Mouse (Mus musculus) frontal cortex, postnatal 10 days (tissue): ENCODE data around the gene Zfp316.
A peak's percentile ranks its signal among the peaks of the same experiment; 100 is the strongest.

Source experiments
- DNase-seq, 2 experiments: peaks; one replicate each; pipeline ENCODE4 v3.0.0; 2022; ENCODE audit warnings: low spot score in 2 of 2, mixed read lengths in 1 of 2

Gene Zfp316

DNA sequence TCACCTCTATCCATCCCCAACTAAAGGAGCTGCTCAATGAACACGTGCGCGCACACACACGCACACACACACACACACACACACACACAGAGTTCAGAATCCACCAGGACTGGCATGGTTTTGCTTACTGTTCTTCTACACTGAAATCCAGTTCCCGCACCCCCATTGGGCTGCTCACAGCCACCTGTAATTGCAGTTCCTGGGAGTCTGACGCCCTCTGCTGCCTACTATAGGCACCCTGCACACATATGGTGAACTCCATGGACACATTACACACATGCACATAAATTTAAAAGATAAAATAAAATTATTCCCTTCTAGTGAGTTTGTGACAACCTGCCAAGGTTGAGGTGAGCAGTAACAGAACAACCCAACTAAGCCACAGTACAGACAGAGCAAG is 14.9 kb upstream of the Zfp316 start:
- no peak for DNase-seq

DNA sequence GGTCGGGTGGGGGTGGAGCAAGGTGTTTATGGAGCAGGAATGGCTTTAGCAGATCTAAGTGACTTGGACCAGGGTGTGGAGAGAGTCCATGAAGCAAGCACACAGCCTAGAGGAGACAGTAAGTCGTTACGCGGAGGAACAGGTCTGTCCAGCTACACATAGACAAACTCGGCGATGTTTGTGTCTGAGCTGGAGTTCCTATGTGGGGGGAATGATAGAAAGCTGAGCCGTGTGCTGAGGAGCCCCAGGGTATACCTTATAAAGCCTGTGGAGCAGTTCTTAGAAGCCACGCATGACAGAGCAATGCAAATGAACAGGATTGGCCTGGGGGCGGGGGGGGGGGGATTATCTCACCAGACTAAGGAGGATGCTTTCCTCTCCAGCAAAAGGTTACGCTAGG is 9.4 kb upstream of the Zfp316 start:
- DNase-seq = no peak

DNA sequence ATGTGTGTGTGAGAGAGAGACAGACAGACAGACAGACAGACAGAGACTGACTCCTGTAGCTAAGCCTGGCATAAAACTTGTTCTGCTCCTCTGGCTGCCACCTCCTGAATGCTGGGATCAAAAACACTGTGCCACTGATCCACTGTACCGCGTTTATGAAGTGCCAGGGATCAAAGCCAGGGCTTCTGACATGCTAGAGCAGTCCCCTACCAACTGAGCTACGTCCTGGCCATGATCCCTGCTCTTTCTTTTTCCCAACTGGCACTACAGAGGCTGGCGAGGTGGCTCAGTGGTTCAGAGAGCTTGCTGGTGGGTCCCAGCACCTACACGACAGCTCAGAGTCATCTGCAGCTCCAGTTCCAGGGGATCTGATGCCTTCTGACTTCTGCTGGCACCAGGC is 5.9 kb upstream of the Zfp316 start:
- DNase-seq = no peak

DNA sequence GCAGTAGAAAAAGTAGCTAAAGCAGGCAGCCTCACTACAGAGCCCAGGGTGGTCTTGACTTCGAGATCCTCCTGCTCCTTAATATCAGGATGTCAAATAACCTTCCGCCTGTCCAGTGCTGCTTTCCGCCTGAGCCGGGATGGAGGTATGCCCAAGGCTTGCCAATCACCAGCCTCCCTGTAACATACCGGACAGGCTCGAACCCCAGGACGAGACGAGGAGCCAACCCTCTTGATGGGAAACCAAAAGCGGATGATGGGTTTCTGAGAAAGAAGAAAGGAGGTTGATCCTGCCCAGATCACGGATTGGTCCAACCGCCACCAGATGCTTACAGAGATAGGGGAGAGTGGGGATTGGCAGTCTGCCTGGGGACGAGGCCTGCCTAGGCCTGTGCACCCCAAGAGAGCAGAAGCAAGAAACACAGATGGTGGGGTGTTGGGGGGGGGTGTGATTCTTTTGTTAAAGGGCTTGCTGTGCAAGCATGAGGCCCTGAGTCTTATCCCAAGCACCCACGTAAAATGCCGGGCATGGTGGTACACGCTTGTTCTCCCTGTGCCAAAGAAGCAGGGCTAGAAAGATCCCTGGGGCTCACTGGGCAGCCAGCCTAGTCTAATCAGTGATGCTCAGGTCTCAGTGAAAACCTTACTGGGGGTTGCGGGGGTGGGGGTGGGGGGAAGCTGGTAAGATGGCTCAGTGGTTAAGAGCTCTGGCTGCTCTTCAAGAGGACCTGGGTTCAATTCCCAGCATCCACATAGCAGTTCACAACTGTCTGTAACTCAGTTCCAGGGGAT is 2.9 kb upstream of the Zfp316 start:
- no peak for DNase-seq

DNA sequence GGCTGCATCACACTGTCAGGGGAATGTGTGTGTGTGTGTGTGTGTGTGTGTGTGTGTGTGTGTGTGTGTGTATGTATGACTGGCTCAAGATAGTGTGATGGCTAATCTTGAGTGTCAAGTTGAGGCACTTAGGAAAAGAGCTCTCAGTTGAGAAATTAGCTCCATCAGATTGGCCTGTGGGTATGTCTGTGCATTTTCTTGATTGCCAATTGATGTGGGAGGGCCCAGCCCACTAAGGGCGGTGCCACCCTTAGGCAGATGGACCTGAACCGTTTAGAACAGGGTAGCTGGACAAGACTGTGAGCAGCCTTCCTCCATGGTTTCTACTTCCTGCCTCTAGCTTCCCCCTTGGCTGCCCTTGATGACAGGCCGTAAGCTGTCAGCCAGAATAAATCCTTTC is 2.3 kb upstream of the Zfp316 start:
- no peak for DNase-seq

DNA sequence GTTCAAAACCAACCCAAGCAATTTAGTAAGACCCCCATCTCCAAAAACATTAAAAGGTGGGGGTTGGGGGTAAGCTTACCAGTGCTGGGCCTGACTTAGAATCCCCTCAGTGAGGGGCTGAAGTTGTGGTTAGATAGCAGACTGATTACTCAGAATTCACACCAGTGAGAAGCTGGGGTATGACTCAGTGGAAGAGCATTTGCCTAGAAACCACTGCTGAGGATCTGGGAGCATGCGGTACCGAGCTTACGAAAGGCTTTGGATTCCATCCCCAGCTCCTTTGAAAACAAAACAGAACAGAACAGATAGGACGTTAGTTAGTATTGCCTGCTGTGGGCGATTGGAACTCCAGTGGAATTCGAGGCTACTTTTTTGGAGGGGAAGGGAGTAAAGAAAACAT is 1.8 kb upstream of the Zfp316 start:
- DNase-seq = no peak

DNA sequence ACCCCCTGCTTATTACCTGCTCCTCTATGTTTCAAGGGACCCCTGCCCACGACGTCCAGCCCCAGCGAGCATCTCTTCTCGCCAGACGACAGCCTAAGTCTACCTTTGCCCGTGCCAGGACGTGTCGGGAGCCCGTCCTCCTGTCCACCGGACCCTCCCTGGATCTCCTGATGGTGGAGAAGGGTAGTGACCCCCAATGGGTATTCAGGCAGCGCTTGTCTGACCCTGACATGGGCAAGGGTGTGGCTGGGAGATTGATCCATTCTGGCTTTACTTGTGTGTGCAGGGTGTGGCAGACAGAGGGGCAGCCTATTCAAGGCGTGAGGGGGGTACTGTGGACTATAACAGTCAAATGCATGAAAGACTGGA is 313 bp upstream of the Zfp316 start:
- peak in 1 of 2 experiments; percentile 43 for DNase-seq

DNA sequence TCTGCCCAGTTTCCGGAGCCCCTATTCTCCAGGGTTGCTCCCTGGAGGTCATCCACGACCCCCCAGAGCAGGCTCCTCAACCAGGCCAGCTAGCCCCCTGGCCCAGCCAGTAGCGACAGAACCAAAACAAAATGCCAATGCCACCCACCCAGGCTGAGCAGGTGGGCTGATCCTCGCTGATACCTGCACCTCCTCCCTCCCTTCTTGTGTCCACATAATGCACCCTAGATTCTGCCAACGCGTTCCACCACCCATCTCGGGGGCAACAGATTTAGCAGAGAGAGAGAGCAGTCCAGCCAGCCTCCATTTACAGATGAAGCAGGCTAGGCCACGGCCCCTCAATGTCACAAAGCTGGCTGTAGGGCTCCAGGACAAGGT is 848 bp downstream of the Zfp316 start:
- no peak for DNase-seq

DNA sequence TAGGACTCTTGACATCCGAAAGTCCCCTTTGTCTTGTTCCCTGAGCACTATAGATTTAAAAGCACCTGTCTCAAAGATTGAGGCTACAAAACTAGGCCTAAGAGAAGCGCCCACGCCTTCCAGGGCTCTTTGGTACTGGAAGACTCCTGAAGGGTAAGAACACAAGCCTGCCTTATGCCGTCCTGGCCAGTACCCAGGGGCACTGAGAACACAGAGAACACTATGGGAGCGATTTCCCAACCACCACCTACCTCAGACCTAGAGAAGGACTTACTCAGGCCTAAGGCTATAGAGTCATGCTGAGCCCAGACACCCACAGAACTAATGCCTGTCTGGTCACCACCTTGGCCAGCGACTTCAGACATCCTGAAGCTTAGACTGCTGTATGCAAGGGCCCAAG is 3.0 kb downstream of the Zfp316 start:
- DNase-seq = no peak

DNA sequence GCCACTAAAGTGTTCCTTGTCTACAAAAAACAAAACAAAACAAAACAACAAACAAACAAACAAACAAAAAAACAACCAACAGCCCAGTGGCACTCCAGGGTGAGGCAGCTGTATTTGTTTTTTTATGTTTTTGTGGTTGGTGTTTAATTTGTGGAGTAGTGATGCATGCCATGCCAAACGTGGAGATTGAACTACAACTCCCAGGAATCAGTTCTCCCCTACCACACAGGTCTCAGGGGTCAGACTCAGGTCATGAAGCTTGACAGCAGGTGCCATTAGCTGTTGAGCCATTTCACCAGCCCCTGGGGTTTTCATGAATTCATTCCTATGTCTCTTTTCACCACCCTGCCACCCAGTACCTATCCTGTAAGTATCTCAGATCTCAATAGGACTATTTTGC is 4.4 kb downstream of the Zfp316 start:
- no peak for DNase-seq

DNA sequence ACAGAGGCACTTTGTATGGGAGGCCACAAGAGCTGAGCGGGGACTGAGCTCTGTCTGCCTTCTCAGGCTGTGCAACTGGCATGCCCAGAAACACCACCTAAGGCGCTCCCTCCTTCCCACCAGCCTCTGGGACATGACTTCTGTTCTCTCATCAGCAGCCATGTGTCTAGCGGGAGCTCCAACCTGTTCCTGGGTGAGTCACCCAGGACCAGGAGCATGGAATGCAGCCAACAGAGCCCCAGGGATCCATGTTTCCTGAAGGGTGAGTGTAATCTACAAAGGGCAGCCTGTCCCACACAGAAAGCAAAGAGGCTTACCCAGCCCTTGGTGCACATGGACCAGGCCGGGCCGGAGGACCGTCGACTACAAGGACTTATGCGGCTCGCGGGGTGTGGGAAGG is 5.1 kb downstream of the Zfp316 start:
- DNase-seq = no peak

DNA sequence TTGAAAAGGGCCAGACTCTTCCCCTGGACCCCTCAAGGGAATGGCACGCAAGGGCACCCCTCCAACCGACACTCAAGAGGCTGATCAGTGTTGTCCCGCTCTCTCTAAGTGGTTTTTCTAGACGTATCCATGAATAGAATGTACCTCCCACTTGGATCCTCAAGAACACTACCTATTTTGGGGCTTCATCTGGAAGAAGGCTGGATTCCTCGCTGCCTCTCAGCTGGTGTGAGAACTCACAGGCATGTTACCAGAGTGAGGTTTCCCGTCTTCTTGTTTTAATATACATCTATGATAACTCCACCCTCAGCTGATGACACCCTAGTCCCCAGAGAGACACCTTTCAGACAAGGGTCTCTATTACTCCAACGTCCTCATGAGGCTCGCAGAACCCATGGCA is 8.2 kb downstream of the Zfp316 start:
- DNase-seq = no peak

DNA sequence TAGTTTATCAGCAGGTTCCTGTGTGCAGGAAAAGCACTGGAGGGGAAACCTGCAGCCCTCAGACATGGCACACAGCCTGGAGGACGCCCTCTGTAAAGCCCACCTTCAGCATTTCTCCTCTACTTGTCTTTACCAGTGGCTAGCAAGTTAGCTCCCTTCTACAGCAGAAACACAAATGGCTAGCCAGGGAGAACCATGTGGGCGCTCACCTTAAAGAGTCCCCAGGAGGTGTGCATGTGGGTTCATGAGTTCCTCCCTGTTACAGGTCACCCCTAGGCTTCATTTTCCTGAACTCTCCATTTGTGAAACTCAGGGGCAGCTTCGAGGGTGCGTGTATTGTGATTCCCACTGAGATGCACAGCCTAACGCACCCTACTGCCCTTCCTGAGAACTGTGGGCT is 14.0 kb downstream of the Zfp316 start:
- no peak for DNase-seq

DNA sequence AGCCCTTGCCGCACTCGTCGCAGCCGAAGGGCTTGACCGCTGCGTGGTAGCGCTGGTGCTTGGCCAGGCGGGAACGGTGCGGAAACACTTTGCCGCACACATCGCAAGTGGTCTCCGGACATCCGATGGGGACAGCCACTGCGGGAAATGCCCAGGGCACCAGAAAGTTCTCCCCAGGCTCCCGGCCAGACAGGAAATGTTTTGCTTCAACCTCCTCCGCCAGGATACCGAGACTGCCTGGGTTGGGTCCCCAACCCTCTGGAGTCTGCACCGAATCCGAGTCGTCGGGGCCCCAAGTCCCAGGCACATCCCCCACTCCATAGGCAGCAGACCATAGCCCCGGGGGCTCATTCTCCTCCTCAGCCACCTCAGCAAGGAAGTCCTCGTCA is 14.7 kb downstream of the Zfp316 start:
- DNase-seq = no peak

DNA sequence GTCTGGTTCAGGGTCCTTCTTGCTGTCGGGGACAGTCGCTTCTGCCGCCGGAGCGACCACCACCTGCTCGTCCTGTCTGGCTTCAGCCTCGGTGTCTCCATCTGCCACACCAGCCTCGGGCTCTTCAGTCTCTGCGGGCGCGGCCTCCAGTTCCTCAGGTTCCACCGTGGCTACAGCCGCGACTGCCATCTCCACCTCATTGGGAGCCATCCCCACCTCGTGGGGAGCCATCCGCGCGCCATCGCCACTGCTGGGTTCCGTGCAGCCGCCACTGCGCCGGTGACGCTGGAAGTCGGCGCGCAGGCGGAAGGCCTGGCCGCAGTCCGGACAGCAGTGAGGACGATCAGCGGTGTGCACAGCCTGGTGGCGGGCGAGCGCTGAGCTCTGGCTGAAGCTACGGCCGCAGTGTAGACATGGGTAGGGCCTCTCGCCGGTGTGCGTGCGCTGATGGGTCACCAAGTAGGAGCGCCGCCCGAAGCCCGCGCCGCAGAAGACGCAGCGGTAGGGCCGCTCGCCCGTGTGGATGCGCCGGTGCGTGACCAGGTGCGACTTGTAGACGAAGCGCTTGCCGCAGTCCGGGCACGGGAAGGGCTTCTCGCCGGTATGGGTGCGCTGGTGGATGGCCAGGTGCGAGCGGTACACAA is 15.2 kb downstream of the Zfp316 start:
- DNase-seq = no peak

DNA sequence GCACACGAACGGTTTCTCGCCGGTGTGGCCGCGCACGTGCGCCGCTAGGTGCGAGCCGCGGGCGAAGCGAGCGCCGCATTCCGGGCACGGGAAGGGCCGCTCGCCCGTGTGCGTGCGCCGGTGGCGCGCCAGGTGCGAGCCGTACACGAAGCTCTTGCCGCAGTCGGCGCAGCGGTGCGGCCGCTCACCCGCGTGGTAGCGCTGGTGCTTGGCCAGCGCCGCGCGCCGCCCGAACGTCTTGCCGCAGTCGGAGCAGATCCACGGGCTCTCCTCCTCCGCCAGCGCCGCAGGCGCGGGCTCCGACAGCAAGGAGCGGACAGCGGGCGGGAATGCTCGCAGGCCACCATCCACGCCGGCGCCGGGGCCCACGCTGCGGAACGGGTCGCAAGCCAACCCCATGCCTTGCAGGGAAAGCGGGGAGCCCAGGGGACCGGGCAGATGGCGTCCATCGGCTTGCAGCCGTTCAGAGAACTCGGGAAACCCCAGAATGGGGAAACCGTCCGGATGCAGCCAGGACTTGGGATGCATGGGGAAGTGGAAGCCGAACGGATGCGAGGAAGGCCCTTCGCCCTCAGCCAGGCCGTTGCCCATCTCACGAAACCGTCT is 15.8 kb downstream of the Zfp316 start:
- no peak for DNase-seq

DNA sequence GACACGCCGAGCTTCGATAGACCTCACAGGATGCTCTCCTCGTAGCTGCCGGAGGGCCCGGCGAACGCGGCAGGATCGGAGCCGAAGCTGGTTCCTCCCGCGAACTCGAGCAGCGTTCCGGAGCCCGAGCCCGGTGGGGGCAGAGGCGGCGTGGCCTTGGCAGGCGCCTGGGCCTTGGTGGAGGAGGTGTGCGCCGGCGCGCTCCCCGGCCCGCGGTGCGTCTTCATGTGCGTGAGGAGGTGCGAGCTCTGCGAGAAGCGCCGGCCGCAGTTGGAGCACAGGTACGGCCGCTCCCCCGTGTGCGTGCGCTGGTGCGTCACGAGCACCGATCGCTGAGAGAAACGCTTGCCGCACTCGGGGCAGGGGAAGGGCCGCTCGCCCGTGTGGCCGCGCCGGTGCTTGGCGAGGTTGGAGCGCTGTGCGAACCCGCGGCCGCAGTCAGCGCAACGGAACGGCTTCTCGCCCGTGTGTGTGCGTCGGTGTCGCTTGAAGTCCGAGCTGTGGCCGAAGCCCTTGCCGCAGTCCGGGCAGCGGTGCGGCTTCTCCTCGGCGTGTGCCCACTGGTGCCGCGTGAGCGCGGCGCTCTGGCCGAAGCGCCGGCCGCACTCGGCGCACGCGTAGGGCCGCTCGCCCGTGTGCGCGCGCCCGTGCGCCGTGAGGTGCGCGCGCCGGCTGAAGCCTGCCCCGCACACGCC is 16.5 kb downstream of the Zfp316 start:
- DNase-seq = no peak

DNA sequence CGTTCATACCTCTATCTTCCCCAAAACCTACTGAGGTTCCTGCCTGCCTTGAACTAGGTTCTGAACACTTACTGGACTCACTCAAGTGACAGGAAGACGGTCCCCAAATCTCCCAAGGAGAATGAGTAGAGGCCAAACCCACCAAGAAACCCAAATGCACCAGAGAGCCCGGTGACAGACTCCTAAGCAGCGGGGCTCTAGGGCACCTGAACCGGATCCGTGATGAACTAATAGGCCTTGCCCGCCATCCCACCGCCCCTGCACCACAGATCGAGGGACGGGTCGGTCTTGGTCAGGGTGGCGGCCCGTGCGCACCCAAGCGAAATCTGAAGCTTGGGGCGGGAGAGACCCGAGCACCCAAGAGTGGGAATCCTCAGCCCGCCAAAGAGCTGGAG is 17.0 kb downstream of the Zfp316 start:
- no peak for DNase-seq

DNA sequence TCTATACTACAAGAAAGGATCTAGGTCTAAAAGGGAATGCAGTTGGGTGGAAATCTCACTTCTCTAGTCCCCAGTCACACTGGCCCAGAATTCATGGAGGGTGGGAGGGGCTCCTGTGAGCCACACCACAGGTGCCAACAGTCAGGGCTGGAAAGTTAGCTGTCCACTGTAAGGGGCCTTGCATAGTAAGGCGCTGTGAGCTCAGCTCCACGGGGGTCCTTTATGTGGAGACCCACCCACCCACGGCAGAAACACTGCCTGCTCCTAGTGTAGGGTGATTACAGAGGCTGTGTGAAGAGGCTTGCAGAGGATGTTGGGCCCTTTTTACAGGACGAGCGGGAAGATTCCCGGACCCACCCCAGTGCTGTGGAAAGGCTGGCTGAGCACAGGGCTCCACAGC is 17.8 kb downstream of the Zfp316 start:
- no peak for DNase-seq

DNA sequence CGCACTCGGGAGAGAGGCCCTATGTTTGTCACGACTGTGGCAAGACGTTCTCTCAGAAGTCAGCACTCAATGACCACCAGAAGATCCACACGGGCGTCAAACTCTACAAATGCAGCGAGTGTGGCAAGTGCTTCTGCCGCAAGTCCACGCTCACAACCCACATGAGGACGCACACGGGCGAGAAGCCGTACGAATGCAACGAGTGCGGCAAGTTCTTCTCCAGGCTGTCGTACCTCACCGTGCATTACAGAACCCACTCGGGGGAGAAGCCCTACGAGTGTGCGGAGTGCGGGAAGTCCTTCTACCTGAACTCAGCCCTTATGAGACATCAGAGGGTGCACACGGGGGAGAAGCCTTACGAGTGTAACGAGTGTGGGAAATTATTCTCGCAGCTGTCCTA is 24.9 kb downstream of the Zfp316 start:
- no peak for DNase-seq

DNA sequence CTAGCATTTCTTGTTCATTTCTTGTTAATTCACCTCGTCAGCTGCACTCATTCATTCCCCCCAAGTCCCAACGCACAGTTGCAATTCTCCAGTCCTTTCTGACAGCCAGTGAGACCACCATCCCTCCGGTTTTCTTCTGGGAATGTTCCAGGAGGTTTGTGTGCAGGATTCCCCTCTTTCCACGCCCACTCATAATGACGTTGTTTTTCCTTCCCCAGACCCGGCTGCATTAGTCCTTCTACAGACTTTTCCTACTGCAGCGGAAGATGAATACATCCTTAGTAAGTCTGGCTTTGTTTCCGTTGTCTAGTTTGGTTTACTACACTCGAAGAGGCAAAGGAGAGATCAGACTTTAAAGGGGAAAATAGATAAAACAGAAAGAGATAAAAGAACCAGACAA is 33.8 kb downstream of the Zfp316 start:
- DNase-seq = no peak

DNA sequence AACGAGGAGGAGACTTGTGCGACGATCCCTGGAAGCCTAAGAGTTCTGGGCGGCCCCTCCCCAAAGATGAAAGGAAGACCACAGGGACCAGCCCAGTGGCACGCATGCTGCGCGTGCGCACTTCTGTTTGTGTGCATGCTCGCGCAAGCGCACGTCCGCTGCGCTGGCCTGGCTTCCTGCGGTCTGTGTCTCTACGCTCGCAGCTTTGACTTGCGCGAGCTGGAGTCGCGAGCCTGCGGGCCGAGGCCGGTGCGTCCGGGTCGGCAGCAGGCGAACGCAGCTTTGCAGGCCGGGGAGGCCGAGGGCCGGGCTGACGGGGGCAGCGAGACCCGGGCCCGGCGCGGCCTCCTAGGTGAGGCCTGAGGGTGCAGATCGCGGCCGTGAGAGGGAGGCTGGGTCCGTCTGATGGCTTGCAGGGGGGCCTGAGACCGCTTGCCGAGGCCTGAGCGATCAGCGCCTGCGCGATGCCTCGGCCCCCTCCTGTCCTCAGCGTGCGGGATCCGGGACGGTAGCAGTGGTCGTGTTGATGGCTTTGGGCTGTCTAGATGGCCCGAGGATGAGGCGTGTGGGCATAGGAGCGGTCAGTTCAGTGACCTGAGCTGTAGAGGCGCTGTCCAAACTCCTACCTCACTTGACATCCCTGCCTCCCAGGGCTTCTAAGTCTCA is 34.7 kb downstream of the Zfp316 start, which contains the start of gene Zfp12:
Zfp12 (plus strand) TSS at position 136 of the 666 bp plus-strand sequence.
- peak; percentile 92 to 95 for DNase-seq
